Mouse (Mus musculus): ENCODE data around the gene Slc35e3.

- TF ChIP-seq POLR2A (IDR thresholded peaks at IDR 0.05; ENCODE audit: borderline replicate concordance, extremely low read depth, low read depth, low read length) (no peak), CTCF (IDR thresholded peaks at IDR 0.05; ENCODE audit: insufficient read depth, low read length) (no peak)
Observed at GRCm38 (mm10) chr10:117711408-117711807, 34.8 kb downstream of the Slc35e3 start.
